Mouse (Mus musculus) intestine, embryonic 14.5 days (tissue): Measurements from ENCODE around the gene Rhob. TPM values are rescaled to one million over a fixed set of nuclear protein-coding genes. Genes with fewer than 3 reads are reported as not detected.

ENCODE experiments used
- ATAC-seq: fragments of 200-750 bp; cut with Nextera tagmentation; replicated peaks from 2 replicates; pipeline ENCODE4 v1.8.0; 2017; ENCODE audit warnings: low read depth, moderate number of reproducible peaks, moderate TSS enrichment, moderate library complexity; ENCODE audit not compliant: low FRiP score, low TSS enrichment
- DNase-seq: peaks from one replicate; pipeline ENCODE4 v3.0.0-alpha.2; 2018; ENCODE audit warnings: low spot score
- H3K27ac ChIP-seq: fragments of 300-500 bp; sonication (generic); 2 replicates; pipeline ENCODE4 v1.5.1; 2014; ENCODE audit warnings: low read depth, mild to moderate bottlenecking, control low read depth
- H3K27me3 ChIP-seq: fragments of 300-500 bp; sonication (generic); replicated peaks from 2 replicates; pipeline ENCODE4 v1.6.1; 2014; ENCODE audit warnings: low read length, control low read depth; ENCODE audit not compliant: control insufficient read depth, insufficient read depth
- H3K36me3 ChIP-seq: fragments of 300-500 bp; sonication (generic); 2 replicates; pipeline ENCODE4 v1.6.1; 2014; ENCODE audit warnings: low read length, control low read depth; ENCODE audit not compliant: control insufficient read depth, insufficient read depth
- H3K4me1 ChIP-seq: fragments of 300-500 bp; sonication (generic); replicated peaks from 2 replicates; pipeline ENCODE4 v1.6.1; 2014; ENCODE audit warnings: low read length, control low read depth, mixed read lengths; ENCODE audit not compliant: control insufficient read depth, insufficient read depth
- H3K4me2 ChIP-seq: fragments of 300-500 bp; sonication (generic); 2 replicates; pipeline ENCODE4 v1.6.1; 2014; ENCODE audit warnings: low read length
- H3K4me3 ChIP-seq: fragments of 300-500 bp; sonication (generic); 2 replicates; pipeline ENCODE4 v1.5.1; 2014; ENCODE audit warnings: low read depth, low read length, control low read depth, mixed read lengths
- H3K9ac ChIP-seq: fragments of 300-500 bp; sonication (generic); 2 replicates; pipeline ENCODE4 v1.6.1; 2014; ENCODE audit warnings: mild to moderate bottlenecking, low read length
- H3K9me3 ChIP-seq: fragments of 300-500 bp; sonication (generic); 2 replicates; pipeline ENCODE4 v1.6.1; 2016; ENCODE audit warnings: low read length, control low read depth; ENCODE audit not compliant: control insufficient read depth
- WGBS: fragments of 180-500 bp; shearing (Covaris S2); extraction: QIAGEN DNeasy Blood & Tissue Kit; methylation state at CpG from one replicate; pipeline ENCODE4 v1.1.7; 2014; 5-methylcytosine and 5-hydroxymethylcytosine counted together
- polyA plus RNA-seq: library from polyadenylated mRNA; unstranded; fragments of >200 nt; fragmentation: Nextera tagmentation; extraction: Ambion mirVana; gene quantifications from 2 replicates; pipeline ENCODE4 v1.2.1, GENCODE M21; 2014

Rhob gene
- polyA plus RNA-seq, 1 experiment from 2014 or later: 50.5 TPM

GRCm38 (mm10) chr12:8472591-8473358, 27.0 kb downstream of the Rhob start:
- no peak for ATAC-seq
- Histone ChIP-seq H3K36me3 (no peaks in the 10 kb centered on the region), H3K4me3 (no peak overlapping the region), H3K4me2 (no peak overlapping the region), H3K27me3 (no peaks in the 10 kb centered on the region), H3K27ac (no peak overlapping the region; the same call in 1 of the 2 replicates), H3K9me3 (no peaks in the 10 kb centered on the region), H3K9ac (no peak overlapping the region), H3K4me1 (peaks cover 50% of the 10 kb centered on the region)
- DNase-seq: peak; percentile 73
- 49% methylated on average over 7 of the region's 7 CpGs for WGBS

GRCm38 (mm10) chr12:8472051-8472450, 27.8 kb downstream of the Rhob start:
- 47% methylated on average over 4 of the region's 4 CpGs for WGBS
- no peak for DNase-seq

GRCm38 (mm10) chr12:8470962-8471361, 28.8 kb downstream of the Rhob start:
- H3K36me3 ChIP-seq: no peaks in the 10 kb centered on the region
- peaks cover 46% of the 10 kb centered on the region for H3K4me1 ChIP-seq
- H3K27me3 ChIP-seq: no peaks in the 10 kb centered on the region
- H3K27ac ChIP-seq: no peak overlapping the region
- H3K4me2 ChIP-seq: no peak overlapping the region
- no peak overlapping the region for H3K9ac ChIP-seq
- DNase-seq (no peak), ATAC-seq (no peak)
- H3K4me3 ChIP-seq: no peak overlapping the region
- WGBS: 96% methylated on average over 2 of the region's 2 CpGs
- H3K9me3 ChIP-seq: no peaks in the 10 kb centered on the region

More at GRCm38 (mm10) chr12:8472051-8472450, 27.8 kb downstream of the Rhob start:
- Histone ChIP-seq H3K9me3 (no peaks in the 10 kb centered on the region), H3K4me1 (peaks cover 47% of the 10 kb centered on the region), H3K4me3 (no peak overlapping the region), H3K36me3 (no peaks in the 10 kb centered on the region), H3K4me2 (no peak overlapping the region), H3K27me3 (no peaks in the 10 kb centered on the region), H3K27ac (no peak overlapping the region), H3K9ac (no peak overlapping the region)
- no peak for ATAC-seq

GRCm38 (mm10) chr12:8469742-8470494, 29.9 kb downstream of the Rhob start:
- no peak overlapping the region for H3K4me3 ChIP-seq
- H3K9ac ChIP-seq: no peak overlapping the region
- peak; percentile 73 for ATAC-seq
- no peaks in the 10 kb centered on the region for H3K36me3 ChIP-seq
- 44% methylated on average over 25 of the region's 25 CpGs for WGBS
- no peaks in the 10 kb centered on the region for H3K27me3 ChIP-seq
- H3K27ac ChIP-seq: no peak overlapping the region
- no peaks in the 10 kb centered on the region for H3K9me3 ChIP-seq
- H3K4me2 ChIP-seq: no peak overlapping the region
- H3K4me1 ChIP-seq: peaks cover 41% of the 10 kb centered on the region
- DNase-seq: no peak

- Histone ChIP-seq H3K4me2 (no peak overlapping the region), H3K27me3 (no peaks in the 10 kb centered on the region), H3K4me3 (no peak overlapping the region), H3K4me1 (peaks cover 39% of the 10 kb centered on the region), H3K9ac (no peak overlapping the region), H3K36me3 (no peaks in the 10 kb centered on the region), H3K27ac (no peak overlapping the region), H3K9me3 (no peaks in the 10 kb centered on the region)
- DNase-seq: no peak
- ATAC-seq: no peak
Measured at GRCm38 (mm10) chr12:8468221-8468865, 31.5 kb downstream of the Rhob start.

- Histone ChIP-seq H3K4me1 (peaks cover 32% of the 10 kb centered on the region), H3K9me3 (no peaks in the 10 kb centered on the region), H3K9ac (no peak overlapping the region), H3K4me2 (no peak overlapping the region), H3K27me3 (no peaks in the 10 kb centered on the region), H3K27ac (no peak overlapping the region), H3K4me3 (no peak overlapping the region), H3K36me3 (no peaks in the 10 kb centered on the region)
- WGBS: 52% methylated on average over 12 of the region's 12 CpGs
- no peak for DNase-seq
- ATAC-seq: no peak
Measured at GRCm38 (mm10) chr12:8467029-8467924, 32.5 kb downstream of the Rhob start.

DNA sequence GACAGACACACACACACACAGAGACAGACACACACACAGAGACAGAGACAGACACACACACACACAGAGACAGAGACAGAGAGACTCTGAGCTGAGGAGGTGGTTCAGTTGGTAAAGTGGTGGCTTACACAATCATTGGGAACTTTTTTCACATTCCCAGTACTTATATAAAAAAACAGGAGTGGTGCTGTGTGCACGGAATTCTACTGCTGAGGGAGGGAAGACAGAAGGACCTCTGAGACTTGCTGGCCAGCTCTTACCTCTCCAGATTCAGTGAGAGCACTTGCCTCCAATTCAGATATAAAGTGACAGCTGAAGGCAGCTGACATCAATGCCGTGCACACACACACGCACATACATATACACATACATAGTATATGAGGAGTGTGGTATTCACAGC, 34.1 kb downstream of the Rhob start:
- Histone ChIP-seq H3K4me3 (no peak overlapping the region), H3K9ac (no peak overlapping the region), H3K36me3 (no peaks in the 10 kb centered on the region), H3K9me3 (no peaks in the 10 kb centered on the region), H3K27ac (no peak overlapping the region), H3K4me1 (peaks cover 27% of the 10 kb centered on the region), H3K4me2 (no peak overlapping the region), H3K27me3 (no peaks in the 10 kb centered on the region)
- WGBS: 76% methylated on average over 3 of the region's 3 CpGs
- no peak for DNase-seq
- ATAC-seq: no peak

DNA sequence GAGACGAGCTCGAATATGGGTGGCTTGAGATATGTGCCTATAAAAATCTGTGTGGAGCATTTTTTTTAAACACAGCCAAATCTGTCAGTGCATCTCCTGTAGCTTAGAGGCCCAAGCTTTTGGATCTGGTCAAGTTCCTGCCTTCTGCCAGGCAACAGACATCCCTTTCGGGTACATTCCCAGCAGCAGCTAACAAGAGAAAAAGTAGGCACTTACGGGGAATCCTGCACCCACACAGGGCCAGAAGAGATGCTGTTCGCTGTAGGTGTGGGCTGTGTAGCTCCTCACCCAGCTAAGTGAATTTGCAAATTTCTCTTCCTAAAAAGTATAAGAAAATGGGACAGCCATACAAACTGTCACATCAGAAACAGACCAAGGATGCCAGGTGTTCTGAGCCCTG, 34.8 kb downstream of the Rhob start:
- Histone ChIP-seq H3K36me3 (no peaks in the 10 kb centered on the region), H3K4me3 (no peak overlapping the region), H3K4me2 (no peak overlapping the region), H3K27me3 (no peaks in the 10 kb centered on the region), H3K9me3 (no peaks in the 10 kb centered on the region), H3K9ac (no peak overlapping the region), H3K4me1 (peaks cover 22% of the 10 kb centered on the region), H3K27ac (no peak overlapping the region)
- 79% methylated on average over 5 of the region's 5 CpGs for whole genome bisulfite sequencing
- no peak for DNase-seq
- ATAC-seq: no peak
